Mouse (Mus musculus) C2C12 (cell line): ENCODE measurements at regions not wholly inside any gene's neighbourhood (a gene's known extent, or its start where the extent isn't known, plus 50 kb on each side); places are given as distances from the start of the nearest gene placed in this dataset.

ENCODE experiments used
- H3K27me3 ChIP-seq: one replicate; pipeline ENCODE4 v1.6.1; 2011; ENCODE audit not compliant: control insufficient read depth, insufficient read depth, insufficient read length
- H3K36me3 ChIP-seq: one replicate; pipeline ENCODE4 v1.6.1; 2011; ENCODE audit not compliant: control insufficient read depth, insufficient read depth
- H3K4me3 ChIP-seq: one replicate; pipeline ENCODE4 v1.5.1; 2011; ENCODE audit warnings: mild to moderate bottlenecking, control low read depth; ENCODE audit not compliant: poor library complexity, insufficient read depth, severe bottlenecking
- H3K79me2 ChIP-seq: one replicate; pipeline ENCODE4 v1.6.1; 2011; ENCODE audit not compliant: control insufficient read depth, insufficient read depth
- H3K79me3 ChIP-seq: one replicate; pipeline ENCODE4 v1.6.1; 2011; ENCODE audit warnings: low read depth, control low read depth
- H3ac ChIP-seq: one replicate; pipeline ENCODE3; 2011; ENCODE audit warnings: low read depth; ENCODE audit not compliant: control insufficient read depth, insufficient read length
- CEBPB ChIP-seq: IDR thresholded peaks from one replicate; pipeline ENCODE4 v1.6.1; 2011; ENCODE audit warnings: low read depth, mild to moderate bottlenecking, control low read depth, moderate library complexity
- CTCF ChIP-seq: IDR thresholded peaks from one replicate; pipeline ENCODE4 v1.5.1; 2011; ENCODE audit not compliant: control insufficient read depth, insufficient read depth, insufficient read length
- FOSL1 ChIP-seq: IDR thresholded peaks from one replicate; pipeline ENCODE4 v1.8.0; 2011; ENCODE audit warnings: mild to moderate bottlenecking, low read length; ENCODE audit not compliant: poor library complexity, insufficient read depth, severe bottlenecking
- MAX ChIP-seq: IDR thresholded peaks from one replicate; pipeline ENCODE4 v1.6.1; 2011; ENCODE audit warnings: mild to moderate bottlenecking, control low read depth
- MYOD1 ChIP-seq: IDR thresholded peaks from one replicate; pipeline ENCODE4 v1.6.1; 2011; ENCODE audit warnings: low read depth; ENCODE audit not compliant: control insufficient read depth, insufficient read length
- MYOG ChIP-seq: IDR thresholded peaks from one replicate; pipeline ENCODE4 v1.6.1; 2011; ENCODE audit not compliant: control insufficient read depth, insufficient read length; ENCODE audit errors: extremely low read depth
- USF1 ChIP-seq: IDR thresholded peaks from one replicate; pipeline ENCODE4 v1.6.1; 2011; ENCODE audit warnings: low read depth, mild to moderate bottlenecking, control low read depth, moderate library complexity

DNA sequence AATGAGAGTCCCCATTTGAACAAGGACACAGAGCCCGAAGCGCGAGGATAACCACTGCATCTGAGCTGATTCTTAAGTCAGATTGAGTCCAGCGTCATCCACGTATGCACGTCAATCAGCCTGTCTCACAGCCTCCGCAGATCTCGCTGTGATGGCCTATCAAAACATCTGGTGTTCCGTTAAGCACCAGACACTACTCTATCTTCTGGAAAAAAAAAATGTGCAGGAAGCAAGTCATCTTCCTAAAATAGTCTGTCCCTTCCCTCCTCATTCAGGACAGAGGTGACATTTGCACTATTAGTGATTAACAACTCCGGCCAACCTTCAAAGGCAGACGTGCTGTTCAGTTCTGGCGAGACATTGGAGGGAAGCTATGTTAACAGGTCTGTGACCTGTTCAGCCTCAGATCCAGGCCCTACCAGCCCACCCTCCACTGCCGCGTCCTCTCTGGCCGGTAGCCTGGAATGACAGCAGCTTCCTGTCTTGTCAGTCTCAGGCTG lies 81.0 kb downstream of the Cpn2 start:
- H3K79me3 ChIP-seq, result no peaks in the 10 kb centered on the region
- no peak overlapping the region for H3K4me3 ChIP-seq
- TF ChIP-seq MAX (peak; percentile 29), FOSL1 (no peak), MYOD1 (no peak), CEBPB (no peak), USF1 (no peak), CTCF (no peak), MYOG (no peak)
- no peaks in the 10 kb centered on the region for H3K36me3 ChIP-seq
- H3K27me3 ChIP-seq, result no peaks in the 10 kb centered on the region
- no peak overlapping the region for H3ac ChIP-seq
- H3K79me2 ChIP-seq, result no peaks in the 10 kb centered on the region

DNA sequence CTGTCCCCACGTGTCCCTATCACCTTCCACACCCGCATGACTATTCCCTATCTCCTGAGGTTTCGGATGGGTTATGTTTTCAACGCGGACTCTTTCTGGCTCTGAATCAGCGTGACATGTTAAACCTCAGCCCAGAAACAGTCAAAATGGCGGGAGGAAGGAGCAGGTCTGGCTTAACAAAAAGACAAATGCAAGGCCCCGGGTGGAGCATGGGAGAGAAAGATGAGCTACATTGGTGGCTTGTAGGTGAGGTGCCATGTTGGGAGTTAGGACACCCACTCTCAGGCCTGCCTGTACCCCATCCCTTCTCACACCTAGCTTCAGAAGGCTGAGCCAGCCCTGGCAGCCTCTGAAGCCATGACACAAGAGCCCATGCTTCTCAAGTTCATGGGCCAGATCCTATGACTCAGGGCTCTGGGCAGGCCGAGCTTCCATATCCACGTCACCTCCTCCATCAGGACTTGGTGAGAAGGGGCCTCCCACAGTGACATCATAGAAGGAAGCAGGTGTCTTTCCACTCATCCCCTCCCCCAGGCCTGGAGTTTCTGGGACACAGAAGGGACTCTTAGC lies 80.5 kb downstream of the Cpn2 start:
- peak; percentile 80 for TF ChIP-seq MYOD1
- no peak for TF ChIP-seq FOSL1
- Histone ChIP-seq H3K79me3 (no peaks in the 10 kb centered on the region), H3K4me3 (peak overlapping the region; percentile 21), H3K27me3 (no peaks in the 10 kb centered on the region), H3K79me2 (no peaks in the 10 kb centered on the region), H3K36me3 (no peaks in the 10 kb centered on the region), H3ac (no peak overlapping the region)

DNA sequence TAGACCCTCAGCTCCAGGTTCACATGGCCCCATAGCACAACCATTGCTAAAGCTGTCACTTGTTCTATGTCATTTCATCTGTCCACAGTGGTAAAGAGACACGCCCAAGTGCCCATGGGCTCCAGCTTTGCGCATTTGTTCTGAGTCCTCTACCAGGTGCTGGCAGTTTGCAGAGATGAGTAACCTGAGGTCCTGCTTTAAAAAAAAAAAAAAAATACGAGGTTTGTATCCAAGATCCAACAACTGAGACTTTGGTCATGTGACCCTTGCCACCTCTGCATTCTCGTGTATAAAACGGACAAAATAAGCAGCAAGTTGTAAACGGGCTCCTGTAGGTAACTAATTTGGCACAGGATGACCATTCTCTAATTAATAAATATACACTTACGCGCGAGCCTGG lies 79.9 kb downstream of the Cpn2 start:
- no peak overlapping the region for H3ac ChIP-seq
- no peaks in the 10 kb centered on the region for H3K79me3 ChIP-seq
- H3K27me3 ChIP-seq, result no peaks in the 10 kb centered on the region
- H3K79me2 ChIP-seq, result no peaks in the 10 kb centered on the region
- H3K36me3 ChIP-seq, result no peaks in the 10 kb centered on the region
- H3K4me3 ChIP-seq, result peak overlapping the region; percentile 21
- TF ChIP-seq FOSL1 (no peak), USF1 (peak; percentile 88)

DNA sequence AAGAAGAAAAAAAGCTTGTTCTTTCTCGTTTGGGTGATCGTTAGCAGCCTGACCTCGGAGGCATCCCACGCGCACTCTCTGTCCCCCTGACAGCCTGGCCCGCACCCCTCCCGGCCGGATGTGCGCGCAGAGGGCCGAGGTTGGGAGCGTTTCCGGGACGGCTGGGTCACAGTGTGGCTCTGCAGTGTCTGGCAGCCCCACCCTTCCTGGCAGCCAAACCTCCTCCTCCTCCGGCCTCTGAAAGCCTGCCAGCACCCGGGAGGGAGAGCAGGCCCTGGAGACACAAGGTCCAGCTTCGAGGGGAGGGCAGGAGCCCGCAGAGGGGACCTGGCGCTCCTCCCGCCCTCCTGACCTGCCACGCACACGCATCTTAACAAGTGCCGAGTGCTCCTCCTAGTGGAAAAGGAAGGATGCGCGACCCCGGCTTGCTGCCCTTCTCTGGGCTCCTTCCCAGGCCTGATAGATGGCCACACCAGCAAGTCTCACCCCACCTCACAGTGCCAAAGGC lies 79.3 kb downstream of the Cpn2 start:
- peak overlapping the region; percentile 21 for H3K4me3 ChIP-seq
- TF ChIP-seq MAX (peak; percentile 70), USF1 (no peak), MYOD1 (peak; percentile 44), CTCF (peak; percentile 86)
- H3K79me3 ChIP-seq, result no peaks in the 10 kb centered on the region
- no peaks in the 10 kb centered on the region for H3K27me3 ChIP-seq
- no peaks in the 10 kb centered on the region for H3K79me2 ChIP-seq
- peak overlapping the region; percentile 49 for H3ac ChIP-seq
- H3K36me3 ChIP-seq, result no peaks in the 10 kb centered on the region

DNA sequence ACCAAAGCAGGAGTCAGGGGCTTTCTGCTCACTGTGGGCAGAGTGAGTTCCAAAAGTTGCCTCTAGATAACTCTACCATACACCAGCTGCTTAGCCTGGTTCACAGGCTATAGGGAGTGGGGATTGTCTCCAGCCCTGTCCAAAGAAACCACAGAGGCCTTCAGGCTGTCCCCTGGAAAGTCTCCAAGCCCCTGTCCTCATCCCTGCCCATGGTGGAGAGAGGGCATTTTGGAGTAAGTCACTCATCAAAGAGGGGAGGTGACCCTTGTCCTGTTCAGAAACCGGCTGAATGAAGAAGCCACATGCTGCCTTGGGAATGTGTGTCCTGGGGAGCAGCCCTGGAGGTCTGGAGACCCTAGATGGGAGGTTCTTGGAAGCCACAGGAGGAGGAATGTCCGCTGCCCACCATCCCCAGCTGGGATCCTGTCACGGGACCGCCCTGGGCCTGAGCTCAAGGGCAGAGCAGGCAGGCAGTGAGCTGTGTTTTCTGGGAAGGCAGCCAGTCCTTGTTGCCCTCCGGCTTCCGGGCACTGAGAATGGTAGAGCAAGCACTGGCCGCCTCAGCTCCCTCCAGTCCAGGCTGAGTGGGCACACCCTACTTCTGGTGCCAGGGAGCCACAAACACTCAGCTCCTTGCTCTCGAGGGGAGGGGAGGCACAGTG lies 78.4 kb downstream of the Cpn2 start:
- no peaks in the 10 kb centered on the region for H3K79me3 ChIP-seq
- no peaks in the 10 kb centered on the region for H3K27me3 ChIP-seq
- no peak overlapping the region for H3K4me3 ChIP-seq
- H3ac ChIP-seq, result peak overlapping the region; percentile 16
- no peaks in the 10 kb centered on the region for H3K79me2 ChIP-seq
- no peaks in the 10 kb centered on the region for H3K36me3 ChIP-seq
- peak; percentile 64 for TF ChIP-seq USF1
- no peak for TF ChIP-seq MAX

DNA sequence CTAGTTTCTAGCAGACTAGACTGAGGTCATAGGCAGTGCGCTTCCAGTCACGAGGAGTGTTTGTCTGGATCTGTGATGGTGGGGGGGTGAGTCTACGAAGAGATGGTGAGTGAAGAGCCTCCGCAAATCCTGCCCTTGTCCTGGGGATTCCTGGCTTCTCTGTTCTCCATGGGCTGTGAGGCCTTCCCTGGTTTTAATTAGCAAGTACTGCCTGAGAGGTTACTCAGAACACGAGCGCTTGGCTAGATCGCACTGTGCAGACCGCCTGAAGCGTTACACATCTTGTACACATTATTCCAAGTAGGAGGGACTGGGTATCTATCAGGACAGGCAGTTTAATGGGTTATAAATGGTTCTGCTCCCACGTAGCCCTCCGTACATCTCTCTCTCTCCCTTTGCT lies 76.9 kb downstream of the Cpn2 start:
- no peaks in the 10 kb centered on the region for H3K27me3 ChIP-seq
- no peaks in the 10 kb centered on the region for H3K79me2 ChIP-seq
- no peaks in the 10 kb centered on the region for H3K79me3 ChIP-seq
- no peak overlapping the region for H3ac ChIP-seq
- TF ChIP-seq MAX, result no peak
- no peaks in the 10 kb centered on the region for H3K36me3 ChIP-seq
- H3K4me3 ChIP-seq, result no peak overlapping the region
